Mouse (Mus musculus): Measurements from ENCODE around the gene Zfhx2.

DNA sequence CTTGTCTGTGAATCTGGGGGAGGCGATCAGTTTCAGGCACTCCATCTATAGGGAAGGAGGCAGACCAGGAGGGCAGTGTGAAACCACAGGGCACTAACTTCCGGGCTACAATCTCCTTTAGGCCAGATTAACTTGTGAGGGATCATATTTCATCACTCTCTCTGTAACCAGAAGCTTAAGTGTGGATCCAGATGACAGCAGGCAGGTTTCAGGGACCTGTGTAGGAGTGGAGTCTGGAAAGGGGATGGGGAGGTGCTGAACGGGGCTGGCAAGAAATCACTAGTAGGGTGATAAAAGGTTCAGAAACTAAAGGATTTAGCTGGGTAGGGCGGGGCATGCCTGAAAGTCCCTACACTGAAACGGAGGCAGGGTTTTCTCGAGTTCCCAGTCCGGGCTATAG, 13.3 kb upstream of the Zfhx2 start:
- no peak for TF ChIP-seq POLR2A (IDR thresholded peaks at IDR 0.05; ENCODE audit: control insufficient read depth, low read depth, low read length)
- no peak for TF ChIP-seq CTCF (IDR thresholded peaks at IDR 0.05; ENCODE audit: control insufficient read depth, insufficient read depth, insufficient replicate concordance, low read depth, low read length)
